Mouse (Mus musculus) cerebellum, adult 9-11 months (tissue): ENCODE data around the gene Abca17.

Experiments
- DNase-seq: peaks from one replicate; pipeline ENCODE4 v3.0.0; 2022

The Abca17 gene

DNA sequence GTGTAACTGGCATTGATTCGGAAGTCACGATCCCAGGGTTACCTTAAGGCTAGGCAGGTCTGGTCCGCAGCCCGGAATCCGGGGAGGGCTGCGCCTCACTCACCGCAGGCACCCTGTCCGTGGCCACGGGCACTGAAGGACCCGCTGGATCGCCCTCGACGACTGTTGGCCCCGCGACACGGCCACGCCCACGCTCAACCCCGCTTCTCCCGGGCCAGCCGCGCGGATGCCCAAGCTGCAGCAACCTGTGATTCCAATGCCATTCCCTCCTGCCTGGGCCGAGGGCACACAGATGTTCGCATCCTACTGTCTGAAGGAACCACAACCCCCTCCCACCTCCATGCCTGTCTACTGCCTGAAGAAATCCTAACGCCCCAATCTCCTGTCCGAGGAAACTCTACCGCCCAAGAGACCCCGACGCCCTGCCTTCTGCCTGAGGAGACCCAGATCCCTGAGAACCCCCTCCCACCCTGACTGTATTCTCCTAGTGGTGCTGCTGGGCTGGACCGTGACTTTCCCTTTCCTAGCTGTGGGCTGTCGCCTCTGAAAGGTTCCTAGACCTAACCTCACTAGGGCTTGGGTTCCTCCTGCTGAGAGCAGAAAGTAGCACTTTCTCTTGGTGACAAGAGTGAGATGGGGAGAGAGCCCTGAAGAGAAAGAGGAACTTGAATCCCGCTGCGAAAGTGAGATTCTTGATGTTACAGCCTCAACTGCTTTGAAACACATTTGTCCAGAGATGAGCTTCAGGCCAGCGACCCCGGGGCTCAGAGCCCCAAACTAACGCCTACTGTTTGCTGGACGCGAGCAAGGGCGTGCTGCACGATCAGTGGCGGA is at the start of gene Abca17:
Gene Abca17, minus strand, starts transcription at position 143 of the 834 bp plus-strand sequence.
- peak; percentile 57 for DNase-seq

DNA sequence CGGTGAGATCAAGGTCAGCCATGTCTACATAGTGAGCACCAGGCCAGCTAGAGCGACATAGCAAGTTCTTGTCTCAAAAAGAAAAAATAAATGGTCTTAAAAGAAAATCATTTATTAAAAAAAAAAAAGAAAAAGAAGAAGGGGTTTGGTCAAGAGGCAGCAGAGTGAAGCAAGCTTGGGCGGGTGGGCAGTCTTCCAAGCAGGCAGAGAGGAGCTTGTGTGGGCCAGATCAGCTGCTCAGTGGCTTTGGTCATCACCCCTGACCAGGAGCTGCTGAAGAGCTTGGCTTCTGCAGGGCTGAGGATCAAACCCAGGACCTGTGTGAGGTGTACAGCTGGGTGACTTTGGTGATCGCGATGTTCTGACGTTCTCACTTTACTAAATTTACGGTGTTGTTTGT is 43.6 kb upstream of the Abca17 start:
- no peak for DNase-seq

DNA sequence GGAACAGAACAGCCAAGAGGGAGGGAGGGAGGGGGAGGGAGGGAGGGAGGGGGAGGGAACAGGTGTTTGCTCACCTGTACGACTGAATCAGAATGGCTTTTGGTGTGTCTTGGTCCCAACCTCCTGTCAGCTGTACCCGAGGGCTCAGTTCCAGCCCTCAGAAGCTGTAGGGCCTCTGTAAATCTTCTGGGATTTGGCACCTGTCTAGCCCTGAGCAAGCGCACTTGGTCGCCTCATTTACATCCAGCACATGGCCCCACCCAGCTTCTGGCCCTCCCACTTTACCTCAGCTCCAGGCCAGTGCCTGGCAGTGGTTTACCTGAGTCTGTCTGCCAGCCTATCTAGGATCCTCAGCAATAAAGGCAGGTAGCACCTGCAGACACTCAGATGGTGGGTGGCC is 42.7 kb upstream of the Abca17 start:
- no peak for DNase-seq

DNA sequence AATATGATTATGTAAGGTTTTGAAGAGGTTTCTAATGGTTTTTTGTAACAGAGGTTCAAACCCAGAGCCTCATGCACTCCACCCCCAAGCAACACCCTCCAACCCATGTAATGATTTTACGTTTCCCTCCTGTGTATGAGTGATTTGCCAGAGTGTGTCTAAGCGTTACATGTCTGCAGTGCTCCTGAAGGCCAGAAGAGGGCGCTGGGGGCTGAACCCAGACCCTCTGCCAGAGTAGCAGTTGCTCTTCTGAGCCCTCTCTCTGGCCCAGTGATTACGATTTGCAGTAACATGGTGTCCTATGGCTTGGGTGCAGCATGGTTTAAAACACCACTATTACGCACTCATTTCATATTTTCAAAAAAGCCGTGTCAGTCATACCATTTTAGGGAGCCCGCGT is 40.3 kb upstream of the Abca17 start:
- DNase-seq: no peak

DNA sequence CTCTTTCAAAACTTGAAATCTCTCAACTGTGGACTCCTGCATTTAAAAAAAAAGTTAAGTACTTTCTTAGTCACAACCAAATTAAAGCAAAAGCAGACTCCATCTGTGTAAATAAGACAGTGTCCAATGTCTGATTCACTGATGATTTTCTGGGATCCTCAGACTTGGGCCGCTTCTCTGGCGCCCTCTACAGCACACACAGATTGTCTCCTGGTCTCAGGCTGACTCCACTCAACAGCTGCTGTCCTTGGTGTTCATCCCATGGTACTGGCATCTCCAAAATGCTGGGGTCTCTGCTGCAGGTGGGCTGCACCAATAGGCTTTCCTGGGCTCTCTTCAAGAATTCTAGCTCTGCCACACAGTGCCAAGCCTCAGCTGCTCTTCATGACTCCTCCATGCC is 39.0 kb upstream of the Abca17 start:
- DNase-seq: peak; percentile 49

DNA sequence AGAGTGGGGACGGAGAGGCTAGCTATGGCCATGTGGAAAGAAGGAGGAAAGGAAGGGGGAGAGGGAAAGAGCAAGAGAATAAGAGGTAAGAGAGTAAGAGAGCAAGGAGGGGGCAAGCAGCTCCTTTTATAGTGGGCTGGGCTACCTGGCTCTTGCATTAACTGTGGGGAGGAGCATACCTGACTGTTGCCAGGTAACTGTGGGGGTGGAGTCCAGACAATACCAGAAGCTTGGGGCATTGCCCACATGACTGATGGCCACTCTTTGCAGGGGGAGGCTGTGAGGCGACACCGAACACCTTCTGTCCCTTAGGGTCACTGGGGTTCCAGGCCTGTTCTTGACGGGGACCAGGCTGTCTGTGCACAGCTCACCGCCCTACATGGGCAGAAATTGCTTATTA is 37.8 kb upstream of the Abca17 start:
- DNase-seq: no peak

DNA sequence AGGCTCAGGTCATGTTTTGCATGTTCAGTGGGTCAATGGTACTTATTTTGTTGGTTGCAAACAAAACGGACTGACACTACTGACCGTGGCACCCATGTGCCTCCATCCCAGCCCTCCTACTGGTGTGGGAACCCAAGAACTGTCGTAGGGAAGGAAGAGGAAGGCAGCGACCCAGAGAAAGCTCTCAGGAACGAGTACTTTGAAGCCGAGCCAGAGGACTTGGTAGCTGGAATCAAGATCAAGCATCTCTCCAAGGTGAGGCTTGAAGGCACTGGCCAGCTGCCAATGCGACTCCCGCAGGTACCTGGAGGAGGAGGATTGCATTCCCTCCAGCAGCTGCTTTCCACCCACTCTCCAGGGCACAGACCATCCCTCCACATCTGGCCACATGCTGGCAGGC is 32.9 kb upstream of the Abca17 start:
- no peak for DNase-seq

DNA sequence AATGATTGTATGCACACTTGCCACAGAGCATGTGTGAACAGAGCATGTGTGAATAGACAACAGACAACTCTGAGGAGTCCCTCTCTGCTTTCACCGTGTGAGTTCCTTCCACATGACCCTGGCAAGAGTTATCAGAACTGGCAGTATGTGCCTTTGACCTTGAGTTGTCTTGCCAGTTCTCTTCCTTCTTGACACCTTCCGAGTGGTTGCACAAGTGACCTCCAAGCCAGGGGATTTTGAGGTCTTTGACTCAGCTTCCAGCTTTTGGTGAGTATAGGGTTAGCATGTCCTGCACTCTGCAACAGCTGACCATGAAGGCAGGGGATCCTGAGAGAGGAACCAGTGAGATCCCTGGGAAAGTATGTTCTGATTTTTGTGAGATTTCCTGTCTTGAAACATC is 27.6 kb upstream of the Abca17 start:
- no peak for DNase-seq

DNA sequence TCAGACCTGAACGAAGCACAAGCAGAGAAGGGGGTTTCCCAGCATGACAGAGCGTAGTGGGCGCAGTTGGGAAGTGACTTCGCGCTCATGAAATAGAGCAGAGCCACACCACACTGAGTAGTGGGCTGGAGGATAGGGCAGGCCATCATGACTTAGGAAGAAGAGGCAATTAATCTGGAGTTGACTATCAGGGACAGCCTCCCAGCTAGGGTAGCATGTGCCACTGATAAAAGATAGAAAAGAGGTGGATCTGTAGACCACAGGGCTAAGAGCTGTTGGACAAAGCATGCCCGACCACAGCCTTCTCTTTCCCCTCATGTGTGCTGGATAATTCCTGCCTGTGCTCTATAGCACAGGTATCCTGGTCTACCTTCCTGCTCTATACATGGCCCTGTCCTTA is 25.0 kb upstream of the Abca17 start:
- DNase-seq: no peak

DNA sequence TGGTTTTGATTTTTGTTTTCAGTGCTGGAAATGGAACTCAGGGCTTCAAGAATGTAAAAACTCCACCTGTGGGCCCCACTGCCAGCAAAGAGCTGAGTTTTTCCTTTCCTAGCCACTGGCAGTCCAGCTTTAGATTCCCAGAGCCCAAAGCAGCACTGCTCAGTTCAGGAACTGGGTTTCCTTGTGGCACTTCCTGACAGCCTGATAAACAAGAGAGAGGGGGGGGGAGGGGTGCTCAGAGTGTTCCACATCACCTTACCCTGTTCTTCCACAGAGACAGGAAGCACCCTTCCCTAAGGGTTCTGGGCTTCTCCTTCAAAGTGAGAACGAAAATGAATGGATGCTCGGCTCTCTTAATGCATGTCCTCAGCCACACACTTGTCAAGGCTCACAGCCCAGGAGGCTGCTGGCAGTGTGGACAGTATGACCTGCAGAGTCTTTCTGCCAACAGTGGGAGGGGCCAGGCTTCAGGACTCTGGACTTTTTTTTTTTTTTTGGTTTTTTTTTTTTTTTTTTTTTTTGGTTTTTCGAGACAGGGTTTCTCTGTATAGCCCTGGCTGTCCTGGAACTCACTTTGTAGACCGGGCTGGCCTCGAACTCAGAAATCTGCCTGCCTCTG is 24.3 kb upstream of the Abca17 start:
- no peak for DNase-seq

DNA sequence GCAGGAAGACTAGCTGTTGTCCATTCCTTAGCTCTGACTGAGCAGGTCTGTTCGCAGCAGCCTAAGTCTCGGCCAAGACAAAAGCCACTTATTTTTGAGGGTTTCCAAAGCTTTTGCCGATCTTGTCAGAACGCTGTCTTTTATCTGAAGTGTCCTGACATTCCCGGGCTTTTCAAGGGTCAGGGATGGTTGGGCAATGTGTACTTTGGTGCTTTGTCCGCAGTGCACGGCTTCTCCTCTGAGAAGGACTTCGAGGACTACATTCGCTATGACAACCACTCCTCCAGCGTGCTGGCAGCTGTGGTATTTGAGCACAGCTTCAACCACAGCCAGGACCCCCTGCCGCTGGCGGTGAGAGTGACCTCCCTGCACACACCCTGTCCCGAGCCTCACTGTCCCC is 15.0 kb upstream of the Abca17 start:
- DNase-seq: no peak

DNA sequence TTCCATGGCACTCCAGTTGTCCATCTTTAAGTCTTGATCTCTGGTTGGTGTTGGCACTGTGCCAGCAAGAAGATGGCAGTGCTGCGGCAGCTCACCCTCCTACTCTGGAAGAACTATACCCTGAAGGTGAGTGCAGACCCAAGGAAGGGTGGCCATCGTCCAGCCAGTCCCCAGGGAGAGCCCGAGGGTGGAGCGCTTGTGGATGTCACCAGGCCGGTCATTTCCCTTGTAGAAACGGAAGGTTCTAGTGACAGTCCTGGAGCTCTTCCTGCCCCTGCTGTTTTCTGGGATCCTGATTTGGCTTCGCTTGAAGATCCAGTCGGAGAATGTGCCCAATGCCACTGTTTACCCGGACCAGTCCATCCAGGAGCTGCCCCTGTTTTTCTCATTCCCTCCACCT is 13.6 kb upstream of the Abca17 start:
- peak; percentile 72 for DNase-seq

DNA sequence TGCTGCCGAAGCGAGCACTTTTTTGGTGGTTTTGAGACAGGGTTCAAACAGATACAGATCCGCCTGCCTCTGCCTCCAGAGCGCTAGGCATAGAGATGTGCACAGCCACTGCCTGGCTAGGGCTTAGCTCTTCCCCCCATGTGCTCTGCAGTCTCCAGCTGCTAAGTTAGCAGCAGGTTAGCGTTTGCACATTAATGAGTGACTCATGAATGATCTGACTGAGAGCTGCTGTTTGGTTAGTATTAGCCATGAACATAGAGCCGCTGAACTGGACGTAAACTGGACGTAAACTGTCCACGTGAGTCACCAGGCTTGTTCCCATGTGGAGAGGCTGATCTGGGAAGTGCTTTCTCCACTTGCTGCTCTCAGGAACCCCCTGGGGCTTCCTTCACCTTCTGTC is 11.7 kb upstream of the Abca17 start:
- DNase-seq: no peak

DNA sequence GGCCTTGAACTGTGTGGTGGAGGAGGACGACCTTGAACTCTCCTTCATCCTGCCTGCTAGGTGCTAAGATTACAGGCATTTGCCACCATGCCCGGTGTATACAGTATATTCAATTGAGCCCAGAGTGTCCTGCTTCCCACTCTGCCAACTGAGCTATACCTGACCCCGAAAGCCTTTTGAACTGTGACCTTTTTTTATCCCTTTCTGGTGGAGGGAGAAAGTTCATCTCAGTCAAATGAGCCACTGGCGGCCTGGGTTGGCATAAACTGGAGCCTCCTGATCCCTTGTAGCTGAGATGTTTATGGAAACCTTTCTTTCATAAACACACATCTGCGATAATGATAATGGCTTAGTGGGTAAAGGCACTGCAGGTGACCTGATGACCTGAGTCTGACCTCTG is 10.4 kb upstream of the Abca17 start:
- no peak for DNase-seq

DNA sequence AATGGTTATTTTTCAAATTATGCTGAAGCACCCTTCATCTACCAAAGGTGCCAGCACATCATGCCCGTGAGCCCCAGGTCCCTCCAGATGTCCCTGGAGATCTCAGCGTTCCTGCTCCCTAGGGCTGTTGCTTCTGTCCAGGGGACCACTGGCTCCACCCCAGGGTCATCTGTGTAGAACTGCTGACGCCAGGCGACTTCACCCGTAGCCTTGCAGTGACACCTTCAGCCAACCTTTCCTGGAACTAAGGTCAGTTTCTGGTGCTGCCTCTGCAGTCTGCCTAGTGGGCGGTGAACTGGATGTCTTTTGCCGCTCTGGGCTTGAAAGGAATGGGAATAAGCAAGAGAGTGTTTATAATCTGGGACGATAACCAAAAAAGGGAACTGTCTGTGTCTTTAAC is 10.0 kb upstream of the Abca17 start:
- DNase-seq: no peak

DNA sequence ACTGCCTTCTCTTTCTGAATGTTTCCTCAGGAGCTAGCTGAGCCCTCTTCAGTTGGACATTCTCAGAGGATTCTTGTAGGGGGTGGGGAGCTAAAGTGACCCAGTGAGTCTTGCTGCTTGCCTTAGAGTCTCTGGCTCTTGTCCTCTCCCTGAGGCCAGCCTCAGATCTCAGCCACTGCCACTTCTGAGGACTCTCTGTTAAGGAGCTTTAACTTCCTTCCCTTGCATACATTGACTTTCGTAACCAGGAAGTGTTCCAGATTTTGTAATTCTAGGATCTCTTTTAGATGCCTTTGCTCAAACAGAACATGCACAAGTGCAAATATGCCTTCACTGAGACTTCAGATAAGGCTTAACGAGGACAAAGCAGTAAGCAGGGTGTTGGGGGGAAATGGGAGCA is 9.0 kb upstream of the Abca17 start:
- DNase-seq: no peak

DNA sequence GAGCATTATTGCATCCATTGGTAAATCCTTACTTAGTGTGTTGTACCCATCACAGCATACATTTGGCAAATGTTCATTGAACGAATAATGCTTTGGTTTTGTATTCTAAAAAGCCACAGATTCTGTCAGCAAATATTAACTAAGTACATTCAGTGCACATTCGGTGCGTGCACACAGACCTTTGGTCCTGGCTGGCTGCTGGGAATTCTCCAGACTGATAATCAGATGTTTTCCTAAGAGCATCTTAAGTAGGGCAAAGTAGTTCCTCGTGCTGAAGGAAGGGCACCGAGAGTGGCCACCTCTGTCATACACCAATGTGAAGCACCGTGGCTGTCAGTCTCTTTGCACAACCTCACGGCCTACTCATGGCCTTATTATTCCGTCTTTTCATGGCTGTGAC is 8.1 kb upstream of the Abca17 start:
- no peak for DNase-seq

DNA sequence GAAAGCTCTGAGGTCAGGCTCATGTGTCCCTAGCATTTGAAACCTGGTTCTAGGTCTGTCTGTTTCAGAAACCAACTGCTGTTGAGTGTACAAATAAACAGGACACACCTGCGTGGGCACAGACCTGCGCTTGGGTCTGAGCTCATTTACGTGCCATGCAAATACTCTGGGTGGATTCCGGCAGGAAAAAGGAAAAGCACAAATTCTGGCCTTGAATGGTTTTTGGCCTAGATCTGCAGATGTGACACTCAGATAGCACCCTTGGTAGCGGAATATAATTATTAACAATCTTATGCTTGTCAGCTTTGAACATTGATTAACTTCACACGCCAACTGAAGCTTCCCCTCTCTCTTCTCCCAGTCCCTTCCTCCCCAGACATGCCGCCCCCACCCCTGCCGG is 4.4 kb upstream of the Abca17 start:
- DNase-seq: no peak

DNA sequence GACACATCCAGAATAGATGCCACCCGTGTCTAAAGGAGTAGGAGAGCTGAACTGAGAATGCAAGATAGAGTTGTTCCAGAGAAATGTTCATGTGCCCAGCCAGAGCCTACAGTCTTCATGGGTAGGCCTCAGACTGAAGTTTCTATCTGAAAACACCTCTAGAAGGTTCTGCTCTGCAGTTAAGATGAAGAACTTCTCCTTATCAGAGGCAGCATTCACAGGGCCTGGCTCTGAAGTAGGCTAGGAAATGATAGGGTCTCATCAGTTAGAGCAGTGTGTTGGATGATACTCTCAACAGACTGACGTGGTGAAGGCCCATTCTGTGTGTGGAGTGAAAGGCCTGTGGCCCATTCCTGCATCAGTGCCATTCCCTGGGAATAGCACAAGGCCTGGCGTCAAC is 3.1 kb upstream of the Abca17 start:
- no peak for DNase-seq

DNA sequence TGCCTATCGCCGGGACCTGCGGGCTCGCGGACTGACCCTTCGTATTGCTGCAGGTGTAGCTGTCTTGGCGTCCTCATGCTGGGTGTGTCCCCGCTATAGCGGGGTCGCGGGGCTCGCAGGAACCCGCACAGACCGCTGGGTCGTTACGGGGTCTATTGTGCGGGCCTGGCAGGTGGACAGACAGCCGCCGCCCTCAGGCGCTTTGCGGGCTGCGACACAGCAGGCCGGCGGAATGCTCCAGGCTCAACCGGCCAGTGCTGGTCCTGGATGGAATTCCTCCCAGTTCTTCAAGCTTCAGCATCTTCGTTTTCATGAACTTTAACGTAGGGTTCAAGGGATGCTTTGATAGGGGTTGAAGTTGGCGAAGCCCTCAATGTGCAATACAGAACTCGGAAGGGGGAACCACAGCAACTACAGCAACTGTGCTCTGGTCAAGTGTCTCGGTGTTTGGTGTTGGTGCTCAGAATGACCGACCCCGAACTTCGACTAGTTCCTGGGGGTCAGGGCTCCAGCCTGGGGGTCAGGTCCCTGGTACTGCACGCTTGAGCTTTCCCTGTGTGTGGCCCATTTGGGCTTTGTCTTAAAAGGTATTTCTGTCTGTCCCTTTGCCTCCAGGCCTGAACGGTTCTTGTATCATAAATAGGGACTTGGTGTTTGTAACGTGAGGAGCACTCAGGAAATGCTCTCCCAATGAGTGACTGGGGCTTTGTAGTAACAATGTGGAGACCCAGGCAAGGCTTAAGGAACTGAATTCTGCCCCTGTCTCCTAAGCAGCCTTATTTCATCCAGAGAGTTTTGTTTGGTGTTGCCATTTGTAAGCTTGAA is 1.7 kb upstream of the Abca17 start:
- DNase-seq: no peak

DNA sequence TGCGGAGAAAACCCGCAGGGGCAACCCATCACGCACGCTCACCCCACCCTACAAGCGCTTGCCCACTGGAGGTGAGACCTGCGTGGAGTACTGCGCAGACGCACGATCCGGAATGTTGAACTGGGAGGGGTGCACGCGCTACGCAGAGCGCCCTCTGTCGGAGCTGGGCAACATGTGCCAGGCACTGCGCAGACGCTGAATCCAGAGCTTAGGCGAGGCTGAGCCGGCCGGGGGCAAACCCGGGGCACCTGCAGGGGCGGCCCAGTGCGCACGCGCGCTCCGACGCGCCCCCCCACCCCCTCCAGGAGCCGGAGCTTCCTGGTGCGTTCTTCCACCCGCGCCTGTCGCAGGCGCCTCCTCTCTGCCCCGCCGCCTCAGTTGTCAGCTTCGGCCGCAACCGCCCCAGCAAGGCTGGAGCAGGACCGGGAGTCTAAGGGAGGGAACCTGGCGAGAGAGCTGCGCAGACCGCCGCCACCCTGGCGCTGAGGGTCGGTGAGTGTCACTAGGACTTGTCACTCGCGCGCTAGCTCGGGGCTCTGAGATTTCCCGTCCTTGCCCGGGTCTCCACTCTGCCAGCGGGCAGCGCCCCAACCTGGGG is 991 bp upstream of the Abca17 start, which contains the start of gene Abca3:
Gene Abca3, plus strand, starts transcription at position 191 of the 598 bp plus-strand sequence.
- peak; percentile 99 for DNase-seq

DNA sequence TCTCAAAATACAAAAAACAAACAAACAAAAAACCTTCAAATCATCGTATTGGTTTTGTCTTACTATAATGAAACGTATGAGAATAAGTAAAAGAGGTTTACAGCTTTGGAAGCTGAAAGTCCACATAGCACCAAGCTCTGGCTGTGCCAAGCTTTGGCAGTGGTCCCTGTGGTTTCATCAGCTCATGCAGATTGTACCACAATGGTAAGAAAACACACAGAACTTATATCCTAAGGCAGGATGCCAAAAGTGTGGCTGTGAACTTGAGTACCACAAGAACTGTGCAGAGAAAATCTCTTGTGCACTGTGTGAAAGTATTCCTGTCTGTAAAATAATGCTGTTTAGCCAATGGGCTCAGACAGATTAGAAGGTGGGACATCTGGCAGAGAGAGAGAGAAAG is 1.7 kb downstream of the Abca17 start:
- no peak for DNase-seq

DNA sequence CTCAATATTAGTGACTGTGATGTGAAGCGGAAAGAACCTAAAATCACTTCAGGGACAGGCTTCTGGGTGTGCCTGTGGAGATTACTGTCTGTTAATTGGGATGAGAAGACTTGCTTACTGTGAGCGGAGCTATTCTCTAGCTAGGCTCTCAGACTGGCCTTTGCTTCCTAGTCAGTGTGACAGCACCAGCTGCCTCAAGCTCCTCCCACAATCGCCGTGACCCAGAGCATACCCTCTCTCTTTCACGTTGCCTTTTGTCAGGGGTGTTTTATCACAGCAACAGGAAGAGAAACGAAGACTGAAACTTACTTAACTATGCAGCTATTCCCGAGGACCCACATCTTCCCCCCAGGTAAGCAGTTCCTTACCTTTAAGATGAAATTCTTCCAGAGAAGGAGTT is 4.0 kb downstream of the Abca17 start:
- DNase-seq: no peak
